Mouse (Mus musculus): Measurements from ENCODE around the gene Pak7. TPM values are rescaled to one million over a fixed set of nuclear protein-coding genes. Genes with fewer than 3 reads are reported as not detected.

Pak7 gene
- total and polyA plus RNA-seq, 3 experiments: 0.14 TPM; not detected in 2

DNA sequence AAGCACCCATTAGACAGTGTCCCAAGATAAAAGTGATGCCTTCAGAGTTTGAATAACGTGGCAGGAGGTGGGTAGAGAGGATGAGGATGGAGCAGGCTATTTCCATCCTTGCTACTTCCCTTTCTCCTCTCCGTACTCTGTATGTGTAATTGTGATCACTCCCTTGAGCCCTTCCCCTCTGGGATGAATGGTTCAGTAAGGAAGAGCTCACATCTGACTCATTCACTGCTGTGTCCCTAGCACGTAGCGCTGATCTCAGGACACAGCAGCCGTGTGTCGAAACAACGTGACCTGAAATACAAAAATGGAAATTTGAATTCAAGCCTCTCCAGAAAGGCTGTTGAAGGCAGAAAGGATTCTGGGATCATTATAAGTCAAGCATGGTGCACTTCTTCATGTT lies 237.0 kb downstream of the Pak7 start:
- DNase-seq: no peak

DNA sequence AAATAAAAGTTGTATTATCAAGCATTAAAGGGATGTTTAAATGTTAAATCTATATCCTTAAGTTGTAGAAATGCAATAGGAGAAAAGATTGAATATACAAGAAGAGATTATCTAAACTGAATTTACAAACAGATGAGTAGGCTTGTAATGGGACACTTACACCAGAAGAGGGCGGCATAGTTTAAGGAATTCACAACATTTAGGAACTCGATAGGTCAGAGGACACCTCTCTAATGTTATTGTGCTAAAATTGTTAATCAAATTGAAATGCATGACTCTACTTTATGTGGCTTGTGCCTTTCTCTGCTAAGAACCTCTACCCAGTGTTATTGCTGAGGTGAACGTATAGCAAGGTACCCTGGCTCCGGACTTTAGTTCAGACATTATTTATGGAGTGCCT lies 238.2 kb downstream of the Pak7 start:
- DNase-seq: no peak

DNA sequence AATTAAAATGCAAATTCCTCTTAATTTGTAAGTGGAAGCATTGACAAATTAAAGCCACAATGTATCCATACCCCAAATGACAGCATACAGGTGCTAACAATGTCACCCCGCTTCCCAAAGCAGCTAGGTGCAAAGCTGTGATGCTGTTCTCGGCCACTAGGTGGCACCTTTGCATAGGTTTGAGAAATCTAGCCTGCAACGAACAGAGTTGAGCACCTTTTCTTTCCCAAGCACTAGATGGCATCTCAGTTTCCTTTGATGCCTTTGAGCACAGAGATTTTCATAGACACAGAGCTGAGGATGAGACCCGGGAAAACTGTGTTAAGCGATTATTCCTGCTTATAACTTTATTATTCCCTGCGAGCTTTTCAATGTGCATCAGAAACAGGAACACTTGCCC lies 238.8 kb downstream of the Pak7 start:
- DNase-seq: peak; percentile 64

DNA sequence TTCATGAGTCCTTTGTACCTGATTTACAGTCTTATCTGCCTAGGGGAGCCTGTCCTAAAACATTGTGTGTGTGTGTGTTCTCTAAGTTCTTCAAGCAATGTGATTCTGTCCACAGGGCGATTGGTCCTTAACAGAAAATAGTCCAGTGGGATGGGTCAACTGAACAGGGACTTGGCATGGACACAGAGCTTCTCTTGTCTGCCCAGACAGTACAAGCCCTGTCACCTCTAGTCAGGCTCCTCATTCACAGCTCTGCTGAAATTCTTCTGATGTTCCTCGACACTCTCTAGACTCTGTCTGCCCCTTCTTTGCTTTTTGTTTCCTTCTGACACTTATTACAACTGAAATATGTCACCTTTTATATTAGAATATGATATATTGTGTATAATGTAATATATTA lies 247.0 kb downstream of the Pak7 start:
- DNase-seq: no peak

DNA sequence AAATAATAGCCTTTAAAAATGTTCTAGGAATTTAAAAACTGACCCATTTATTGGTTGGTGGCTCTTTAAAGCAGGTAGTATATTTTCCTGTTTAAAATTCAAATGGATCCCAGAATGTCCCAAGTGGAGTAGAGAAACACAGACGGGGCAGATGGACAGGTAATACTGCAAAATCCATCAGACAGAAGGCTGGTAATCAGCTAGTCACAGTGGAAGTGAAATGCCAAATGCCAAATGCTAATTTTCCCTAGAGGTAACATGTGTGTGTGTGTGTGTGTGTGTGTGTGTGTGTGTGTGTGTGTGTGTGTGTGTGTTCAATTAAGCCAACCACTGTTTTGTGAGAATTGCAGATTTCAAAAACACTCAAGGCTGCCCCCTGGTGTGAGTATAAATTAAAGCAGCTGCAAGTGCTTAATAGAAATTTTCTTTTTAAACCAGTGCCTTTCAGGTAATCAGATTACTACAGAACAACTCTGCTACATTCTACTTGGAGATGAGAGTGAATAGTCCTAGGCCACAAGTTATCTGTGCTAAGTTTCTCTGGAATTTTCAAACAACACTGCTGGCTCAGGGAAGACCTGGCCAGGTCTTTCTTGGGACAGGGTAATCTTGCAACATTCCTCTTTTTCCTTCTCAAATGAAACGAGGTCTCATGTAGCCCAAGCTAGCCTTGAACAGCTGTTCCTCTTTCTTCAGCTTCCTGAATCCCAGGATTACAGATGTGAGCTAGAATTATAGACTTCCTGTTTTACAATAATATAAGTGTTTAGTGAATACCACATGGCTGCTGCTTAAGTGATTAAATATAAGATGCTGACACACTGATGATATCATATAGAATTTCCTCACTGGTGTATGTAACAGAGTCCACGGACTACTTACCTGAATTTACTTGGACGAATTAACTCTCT lies 248.4 kb downstream of the Pak7 start:
- peak; percentile 7 for DNase-seq

DNA sequence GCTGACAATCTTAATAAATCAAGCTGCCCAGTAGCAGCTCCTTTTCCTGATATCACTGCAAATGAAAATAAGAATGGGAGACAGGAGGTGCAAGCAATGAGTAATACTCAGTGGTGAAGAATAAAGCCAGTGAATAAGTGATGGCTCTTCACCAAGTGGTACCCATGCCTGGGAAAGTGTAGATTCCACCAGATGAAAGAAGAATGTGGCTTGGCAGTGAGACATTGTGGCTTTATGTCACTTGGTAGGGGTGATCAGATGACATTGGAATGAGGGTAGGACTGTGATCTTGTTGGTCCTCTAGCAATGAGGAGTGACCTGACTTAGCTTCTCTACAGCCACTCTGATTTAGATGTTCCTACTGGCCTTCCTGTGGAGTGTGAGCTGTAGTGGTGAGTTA lies 249.3 kb downstream of the Pak7 start:
- no peak for DNase-seq

DNA sequence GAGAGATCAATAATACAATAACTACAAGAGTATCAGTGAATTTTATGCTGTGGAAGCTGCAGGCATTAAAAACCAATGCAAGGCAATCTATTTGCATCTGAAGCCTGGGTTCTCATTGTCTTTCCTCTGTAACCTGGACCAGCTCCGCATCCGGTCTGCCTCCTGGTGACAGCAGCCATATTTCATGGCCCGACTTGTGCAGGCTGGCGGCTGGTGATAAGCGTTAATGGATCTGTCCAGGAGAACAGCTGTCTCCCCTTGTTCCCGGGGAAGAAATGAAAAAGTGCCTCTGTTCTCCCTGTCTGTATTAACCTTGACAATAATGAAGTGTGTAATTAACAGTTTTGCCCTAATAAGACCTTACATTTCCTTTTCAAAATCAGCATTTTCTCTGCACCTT lies 265.9 kb downstream of the Pak7 start:
- DNase-seq: peak; percentile 6

DNA sequence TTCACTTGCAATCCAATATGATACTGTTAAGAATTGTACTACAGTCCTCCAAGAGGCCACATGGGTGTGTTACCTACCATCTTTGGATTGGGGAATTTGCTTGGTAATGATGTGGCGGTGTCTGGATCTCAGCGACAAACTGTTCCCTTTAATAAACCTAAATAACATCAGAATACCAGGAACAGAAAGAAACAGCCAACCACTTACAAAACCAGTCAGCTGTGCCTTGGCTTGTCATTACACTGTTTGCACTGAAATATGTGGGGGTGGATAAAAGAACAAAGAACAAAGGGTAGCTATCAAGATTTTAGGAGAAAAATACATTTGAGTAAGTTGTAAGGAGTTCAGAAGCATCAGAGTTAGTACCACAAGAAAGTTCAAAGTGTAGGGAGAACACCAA lies 269.8 kb downstream of the Pak7 start:
- DNase-seq: no peak

DNA sequence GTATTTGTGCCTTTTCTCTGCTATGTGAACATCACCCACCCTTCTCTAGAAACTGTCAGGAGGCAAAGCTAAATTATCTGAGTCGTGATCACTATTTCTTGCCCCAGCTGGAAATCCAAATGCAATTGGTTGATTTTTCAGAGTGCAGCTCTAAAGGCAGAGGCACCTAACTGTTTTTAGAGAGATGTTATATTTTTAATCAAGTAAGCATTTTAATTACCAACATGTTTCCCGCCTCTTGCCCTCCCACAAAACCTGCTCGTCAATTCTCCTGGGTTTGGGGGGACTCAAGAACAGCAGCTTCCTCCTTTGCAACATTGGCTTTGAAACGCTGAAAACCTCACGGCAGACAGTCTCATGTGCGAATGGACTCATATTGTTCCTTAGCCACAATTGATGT lies 274.4 kb downstream of the Pak7 start:
- no peak for DNase-seq

DNA sequence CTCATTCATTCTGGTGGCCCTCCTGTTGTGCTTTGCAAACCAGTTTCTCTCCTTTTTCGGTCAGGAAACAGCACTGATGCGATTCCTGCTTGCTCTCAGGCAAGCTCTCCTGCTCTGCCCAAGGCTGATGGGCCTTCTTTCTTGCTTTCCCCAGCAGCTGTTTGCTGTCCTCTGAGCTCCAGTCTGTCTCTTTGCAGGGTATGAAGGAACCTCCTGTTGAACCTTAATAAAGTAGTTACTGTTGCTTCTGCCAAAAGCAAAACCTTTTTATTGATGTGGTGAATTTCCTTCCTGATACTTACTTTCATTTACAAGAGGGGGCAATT lies 278.8 kb downstream of the Pak7 start:
- no peak for DNase-seq

DNA sequence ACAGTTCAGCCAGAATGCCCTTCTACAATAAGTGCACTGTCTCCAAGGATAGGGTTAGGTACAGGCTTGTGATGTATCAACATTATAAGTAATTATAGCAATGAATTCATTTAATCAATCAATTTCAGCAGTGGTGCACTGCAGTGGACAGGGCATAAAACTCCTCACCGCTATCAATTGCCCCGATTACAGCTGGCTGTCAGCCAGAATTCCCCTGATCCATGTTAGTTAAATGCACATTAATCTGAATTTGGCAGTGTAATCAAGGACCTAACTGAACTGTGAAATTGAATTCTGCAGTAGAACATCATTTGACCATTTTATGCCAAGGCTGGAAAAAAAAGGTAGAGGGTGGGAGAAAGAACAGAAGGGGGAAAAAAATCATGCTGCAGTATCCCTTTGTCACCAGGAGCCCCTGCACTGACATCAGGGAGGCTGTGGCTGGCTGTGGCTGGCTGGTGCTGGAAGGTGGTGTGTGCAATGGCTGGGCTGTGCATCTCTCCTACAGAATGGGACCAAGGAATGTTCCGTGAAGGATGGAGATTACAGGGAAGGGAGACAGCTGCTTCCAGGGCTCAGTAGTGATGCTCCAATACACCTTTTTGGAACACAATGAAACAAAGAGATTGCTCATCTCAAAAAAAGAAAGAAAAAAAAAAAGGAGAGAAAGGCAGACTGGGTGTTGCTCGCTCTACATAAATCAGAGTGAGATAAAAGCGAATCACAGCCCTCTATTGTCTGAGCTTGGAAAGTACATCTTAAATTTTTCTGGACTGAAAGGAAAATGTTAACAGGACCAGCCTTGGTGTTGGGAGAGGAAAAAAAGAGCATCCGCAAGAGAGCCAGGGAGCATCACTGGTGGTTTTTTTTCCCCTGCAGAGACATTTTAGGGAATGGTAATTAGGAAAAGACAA lies 279.4 kb downstream of the Pak7 start:
- DNase-seq: no peak

DNA sequence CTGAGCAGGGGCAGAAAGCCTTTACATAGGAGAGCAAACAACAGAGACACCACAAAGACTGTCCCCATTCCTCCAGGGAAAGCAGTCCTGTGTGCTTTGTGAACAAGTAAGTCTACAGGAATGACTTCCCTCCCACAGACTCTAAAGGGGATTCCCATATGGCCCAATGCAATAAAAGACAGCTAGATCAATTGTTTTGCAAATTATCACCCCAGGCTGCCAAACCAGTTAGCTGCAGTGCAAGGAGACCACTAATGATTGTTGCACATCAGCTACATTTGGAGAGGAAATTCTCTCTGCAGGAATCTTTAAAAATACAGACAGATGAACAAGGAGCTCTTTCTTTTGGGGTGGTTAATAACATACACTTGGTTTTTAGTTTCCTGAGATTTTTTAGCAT lies 280.2 kb downstream of the Pak7 start:
- no peak for DNase-seq

DNA sequence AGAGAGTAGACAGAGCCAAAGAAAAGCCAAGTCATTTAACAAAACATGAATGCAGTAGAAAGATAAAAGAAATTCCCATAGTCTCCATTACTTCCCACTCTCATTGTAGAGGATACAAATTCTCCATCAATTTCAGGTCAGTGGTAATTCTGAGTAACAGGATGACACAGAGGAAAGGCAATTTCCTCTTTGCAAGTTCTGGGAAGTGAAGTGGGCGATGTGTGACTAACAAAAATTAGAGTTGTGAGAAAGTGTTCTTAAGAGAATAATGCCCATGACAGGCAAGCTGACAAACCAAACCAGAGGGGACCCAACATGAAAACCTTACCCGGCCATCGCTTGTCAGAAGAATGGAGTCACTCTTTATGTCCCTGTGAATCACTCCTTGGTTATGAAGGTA lies 290.6 kb downstream of the Pak7 start:
- DNase-seq: no peak

DNA sequence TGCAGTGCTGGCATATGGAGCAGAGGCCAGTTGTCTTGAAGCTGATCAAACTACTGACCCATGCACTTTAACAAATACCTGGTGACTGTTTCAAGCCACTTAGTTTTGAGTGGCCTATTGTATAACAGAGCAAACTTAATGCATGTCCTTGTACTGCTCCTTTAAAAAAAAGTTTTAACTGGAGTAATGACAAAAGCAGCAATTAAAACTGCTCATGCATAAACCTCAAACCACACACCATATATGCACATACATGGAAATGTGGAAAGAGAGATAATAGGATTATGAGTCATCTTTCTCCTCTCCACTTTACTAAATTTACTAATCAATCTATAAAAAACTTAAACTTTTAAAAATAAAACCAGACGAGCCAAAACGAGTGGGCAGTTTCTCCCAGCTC lies 291.8 kb downstream of the Pak7 start:
- no peak for DNase-seq

DNA sequence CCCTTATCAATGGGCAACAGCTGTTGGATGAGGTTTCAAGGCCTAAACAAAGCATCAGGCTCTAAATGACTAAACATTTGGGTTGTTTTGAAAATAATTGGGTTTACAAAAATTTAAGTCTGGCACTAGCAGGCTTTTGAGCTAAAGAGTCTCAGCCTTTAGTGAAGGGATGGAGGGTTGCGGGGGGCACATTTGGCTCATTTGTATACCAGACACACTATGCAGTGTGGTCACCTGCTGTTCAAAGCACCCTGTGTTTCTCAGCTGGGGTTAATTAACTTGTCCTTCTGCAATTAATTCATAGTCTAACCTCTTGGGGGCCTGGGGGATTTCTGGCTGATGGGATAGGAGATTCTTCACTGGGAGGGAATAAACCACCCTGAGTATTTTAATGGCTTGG lies 323.4 kb downstream of the Pak7 start:
- no peak for DNase-seq

DNA sequence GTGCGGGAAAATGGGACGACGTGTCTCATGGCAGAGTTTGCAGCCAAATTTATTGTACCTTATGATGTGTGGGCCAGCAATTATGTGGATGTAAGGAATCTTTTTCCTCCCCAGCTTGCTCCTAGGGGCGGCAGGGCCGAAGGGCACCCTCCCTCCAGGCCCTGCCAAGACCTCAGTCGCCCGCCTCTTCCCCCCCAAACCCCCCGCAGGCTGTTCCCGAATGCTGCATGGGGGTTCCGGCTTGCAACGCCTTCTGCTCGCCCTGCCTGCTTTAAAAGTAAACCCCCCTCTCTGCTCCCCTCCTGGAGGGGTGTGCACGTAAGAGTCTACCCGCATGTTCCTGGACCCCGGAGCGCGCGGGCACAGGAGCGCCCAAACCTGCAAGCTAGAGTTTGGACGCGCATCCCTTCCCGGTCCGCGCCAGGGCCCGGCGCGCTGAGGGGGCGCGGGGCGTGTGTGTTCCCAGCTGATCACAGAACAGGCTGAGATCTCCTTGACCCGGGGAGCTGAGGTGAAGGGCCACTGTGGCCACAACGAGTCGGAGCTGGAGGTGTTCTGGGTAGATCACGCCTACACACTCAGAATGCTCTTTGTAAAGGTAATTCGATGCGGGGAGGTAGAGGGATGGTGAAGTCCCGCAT lies 328.6 kb downstream of the Pak7 start:
- no peak for DNase-seq

DNA sequence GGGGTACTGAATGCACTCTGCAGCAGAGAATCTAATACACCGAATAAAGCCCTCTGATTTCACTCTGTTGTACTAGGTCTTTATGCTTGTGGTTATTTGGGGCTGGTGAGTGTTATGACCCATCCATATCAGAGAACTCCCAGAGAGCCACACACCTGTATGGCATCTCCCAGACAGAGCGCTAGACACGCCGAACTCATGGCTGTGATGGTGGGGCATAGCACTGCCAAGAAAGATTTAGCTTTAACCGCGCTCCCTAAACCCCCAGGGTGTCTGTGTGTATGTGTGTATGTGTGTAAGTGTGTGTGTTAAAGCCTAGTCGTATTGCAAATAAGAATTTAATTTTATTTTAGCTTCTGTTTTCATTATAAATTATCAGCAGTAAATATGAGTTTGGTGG lies 329.4 kb downstream of the Pak7 start:
- no peak for DNase-seq

DNA sequence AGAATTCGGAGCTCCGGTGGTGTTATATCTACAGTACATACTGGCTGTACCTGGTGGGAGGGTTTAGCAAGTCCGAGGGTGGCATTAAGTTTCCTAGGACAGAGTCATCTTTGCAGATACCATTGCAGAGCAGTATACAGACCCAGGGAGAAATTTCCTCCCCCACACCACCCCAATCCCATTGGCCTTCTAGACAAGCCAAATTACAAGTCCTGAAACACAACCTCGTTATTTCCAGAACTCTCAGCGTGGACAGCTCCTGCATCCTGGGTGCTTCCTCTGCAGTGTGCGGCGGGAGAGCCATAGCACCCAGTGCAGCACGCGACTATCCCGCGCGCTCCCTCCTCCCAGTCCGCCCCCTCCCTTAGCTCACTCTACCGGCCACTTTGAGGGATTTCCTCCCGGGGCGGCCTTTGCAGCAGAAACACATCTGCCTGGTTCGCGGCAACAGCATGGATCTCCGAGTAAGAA lies 329.9 kb downstream of the Pak7 start:
- DNase-seq: no peak

DNA sequence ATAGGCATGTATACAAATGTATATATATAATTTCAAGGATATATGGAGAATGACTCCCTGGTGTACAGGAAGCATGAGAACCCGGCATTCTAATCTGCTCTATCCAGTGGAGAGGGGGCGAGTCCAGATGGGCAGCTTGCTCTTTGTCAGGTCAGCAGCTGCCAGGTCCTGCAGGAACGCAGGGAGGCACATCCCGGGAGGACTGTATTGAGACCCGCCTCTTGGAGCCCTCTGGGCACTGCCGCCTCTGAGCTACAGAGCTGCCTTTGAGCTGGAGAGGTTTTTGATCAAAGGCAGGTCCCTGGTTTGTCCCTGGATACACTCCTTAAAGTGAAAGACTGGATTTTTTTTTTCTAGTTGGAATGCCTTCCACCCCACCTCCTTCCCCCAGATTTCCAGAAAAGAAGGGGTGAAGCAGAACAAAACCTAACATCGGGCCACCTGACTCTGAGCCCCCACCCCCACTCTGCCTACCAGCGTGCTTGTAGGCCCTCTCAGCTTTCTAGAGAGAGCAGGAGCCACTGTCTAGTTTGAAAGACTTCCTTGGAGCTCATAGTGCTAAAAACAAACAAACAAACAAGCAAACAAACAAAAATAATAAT lies 336.0 kb downstream of the Pak7 start, which contains the start of gene Lamp5:
Gene Lamp5, plus strand, starts transcription at position 552 of the 602 bp plus-strand sequence.
- DNase-seq: no peak

DNA sequence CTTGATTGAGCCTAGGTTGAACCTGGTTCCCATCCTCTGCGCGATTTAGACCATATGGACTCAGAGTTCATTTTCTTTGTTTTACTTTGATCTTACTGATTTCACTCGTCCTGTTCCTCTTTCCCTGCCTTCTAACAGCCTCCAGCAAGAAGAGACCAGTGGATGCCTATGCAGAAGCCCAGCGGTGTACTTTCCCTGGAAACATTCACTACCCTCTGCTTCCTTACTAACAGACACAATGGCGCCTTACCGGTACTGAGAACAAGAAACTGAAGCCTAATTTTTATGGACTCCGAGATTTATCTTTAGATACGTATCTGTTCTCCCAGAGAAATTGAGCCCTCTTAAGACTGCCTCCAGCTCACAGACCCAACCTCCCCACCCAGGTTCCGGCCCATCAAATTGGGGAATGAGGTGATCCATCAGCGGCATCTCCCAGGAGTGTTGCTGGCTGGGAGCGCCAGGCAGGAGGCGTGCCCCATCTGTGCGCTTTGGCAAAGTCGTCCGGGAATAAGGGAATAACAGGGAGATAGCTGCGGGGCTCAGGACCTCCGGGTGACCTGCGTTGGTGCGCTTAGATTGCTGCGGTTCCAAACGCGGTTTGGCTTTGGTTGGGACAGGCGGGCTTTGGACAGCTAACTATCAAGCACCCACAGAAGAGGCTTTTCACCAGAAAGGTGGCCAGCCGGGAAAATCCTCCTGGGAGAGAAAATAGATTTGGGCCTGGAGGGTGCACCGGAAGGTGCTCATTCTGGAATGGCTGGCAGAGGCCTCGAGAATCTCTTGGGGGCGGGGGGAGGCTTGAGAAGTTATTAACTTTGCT lies 336.8 kb downstream of the Pak7 start:
- DNase-seq: no peak

DNA sequence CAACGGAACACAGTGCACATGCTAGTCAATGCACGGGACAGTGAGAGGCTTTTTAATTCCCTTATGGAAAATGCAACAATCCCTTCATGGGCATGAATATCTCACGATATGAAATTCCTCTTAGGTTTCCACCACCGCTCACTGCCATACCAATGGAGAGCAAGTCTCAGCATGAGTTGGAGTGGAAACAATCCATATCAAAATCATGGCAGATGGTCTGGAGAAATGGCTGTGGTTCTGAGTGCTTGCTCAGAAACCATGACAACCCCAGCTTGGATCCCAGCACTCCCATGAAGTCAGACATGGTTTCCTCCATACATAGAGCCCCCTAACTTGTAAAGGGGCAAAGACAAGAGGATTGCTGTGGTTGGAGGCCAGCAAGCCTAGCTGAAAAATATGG lies 339.3 kb downstream of the Pak7 start:
- no peak for DNase-seq
